Mouse (Mus musculus): Measurements from ENCODE around the gene Cyld. TPM values are rescaled to one million over a fixed set of nuclear protein-coding genes. Genes with fewer than 3 reads are reported as not detected.

Cyld gene
- polyA plus RNA-seq, 1 experiment: 19.4 TPM

GRCm38 (mm10) chr8:88686226-88686905, 10.5 kb upstream of the Cyld start:
- H3K36me3 ChIP-seq (ENCODE audit: control insufficient read depth, insufficient read depth, low read length): no peaks in the 10 kb centered on the region
- 91% methylated on average over 9 of the region's 9 CpGs for WGBS
- no peak for DNase-seq
- peaks cover 13% of the 10 kb centered on the region for H3K4me1 ChIP-seq (replicated peaks; ENCODE audit: control insufficient read depth, insufficient read depth, low read length)
- no peaks in the 10 kb centered on the region for H3K27me3 ChIP-seq (ENCODE audit: control insufficient read depth, insufficient read depth, low read length)
- no peak overlapping the region for H3K27ac ChIP-seq (ENCODE audit: control insufficient read depth, insufficient read depth, low read length)
- H3K4me3 ChIP-seq (ENCODE audit: control insufficient read depth, insufficient read depth, low read length): no peak overlapping the region
- TF ChIP-seq CTCF (IDR thresholded peaks at IDR 0.05; ENCODE audit: borderline replicate concordance, control insufficient read depth, extremely low read depth, insufficient read depth, low read length, poor library complexity) (no peak), POLR2A (IDR thresholded peaks at IDR 0.05; ENCODE audit: control insufficient read depth, extremely low read depth, insufficient read depth, low read length, poor library complexity) (no peak)

- Histone ChIP-seq H3K27ac (ENCODE audit: control insufficient read depth, insufficient read depth, low read length) (no peak overlapping the region), H3K36me3 (ENCODE audit: control insufficient read depth, insufficient read depth, low read length) (no peaks in the 10 kb centered on the region), H3K27me3 (ENCODE audit: control insufficient read depth, insufficient read depth, low read length) (no peaks in the 10 kb centered on the region), H3K4me1 (replicated peaks; ENCODE audit: control insufficient read depth, insufficient read depth, low read length) (peaks cover 14% of the 10 kb centered on the region), H3K4me3 (ENCODE audit: control insufficient read depth, insufficient read depth, low read length) (no peak overlapping the region)
- 92% methylated on average over 8 of the region's 8 CpGs for WGBS
- no peak for DNase-seq
- TF ChIP-seq CTCF (IDR thresholded peaks at IDR 0.05; ENCODE audit: borderline replicate concordance, control insufficient read depth, extremely low read depth, insufficient read depth, low read length, poor library complexity): no peak
- TF ChIP-seq POLR2A (IDR thresholded peaks at IDR 0.05; ENCODE audit: control insufficient read depth, extremely low read depth, insufficient read depth, low read length, poor library complexity): no peak
Observed at GRCm38 (mm10) chr8:88686906-88687235, 10.0 kb upstream of the Cyld start.

- H3K4me1 ChIP-seq (replicated peaks; ENCODE audit: control insufficient read depth, insufficient read depth, low read length): peaks cover 36% of the 10 kb centered on the region
- TF ChIP-seq POLR2A (IDR thresholded peaks at IDR 0.05; ENCODE audit: control insufficient read depth, extremely low read depth, insufficient read depth, low read length, poor library complexity): no peak
- no peak for TF ChIP-seq CTCF (IDR thresholded peaks at IDR 0.05; ENCODE audit: borderline replicate concordance, control insufficient read depth, extremely low read depth, insufficient read depth, low read length, poor library complexity)
- H3K27me3 ChIP-seq (ENCODE audit: control insufficient read depth, insufficient read depth, low read length): no peaks in the 10 kb centered on the region
- no peak overlapping the region for H3K4me3 ChIP-seq (ENCODE audit: control insufficient read depth, insufficient read depth, low read length)
- no peak for DNase-seq
- no peaks in the 10 kb centered on the region for H3K36me3 ChIP-seq (ENCODE audit: control insufficient read depth, insufficient read depth, low read length)
- H3K27ac ChIP-seq (ENCODE audit: control insufficient read depth, insufficient read depth, low read length): no peak overlapping the region
- WGBS: 88% methylated on average over 6 of the region's 6 CpGs
Observed at GRCm38 (mm10) chr8:88689151-88689550, 7.7 kb upstream of the Cyld start.

- Histone ChIP-seq H3K27me3 (ENCODE audit: control insufficient read depth, insufficient read depth, low read length) (no peaks in the 10 kb centered on the region), H3K4me1 (replicated peaks; ENCODE audit: control insufficient read depth, insufficient read depth, low read length) (peaks cover 42% of the 10 kb centered on the region)
- WGBS: 96% methylated on average over 6 of the region's 6 CpGs
Observed at GRCm38 (mm10) chr8:88689891-88690290, 6.9 kb upstream of the Cyld start.

GRCm38 (mm10) chr8:88691342-88691948, 5.4 kb upstream of the Cyld start:
- H3K27ac ChIP-seq (ENCODE audit: control insufficient read depth, insufficient read depth, low read length): peak overlapping the region; percentile 95
- H3K4me1 ChIP-seq (replicated peaks; ENCODE audit: control insufficient read depth, insufficient read depth, low read length): peaks cover 43% of the 10 kb centered on the region
- DNase-seq: peak; percentile 49
- no peak for TF ChIP-seq POLR2A (IDR thresholded peaks at IDR 0.05; ENCODE audit: control insufficient read depth, extremely low read depth, insufficient read depth, low read length, poor library complexity)
- no peak for TF ChIP-seq CTCF (IDR thresholded peaks at IDR 0.05; ENCODE audit: borderline replicate concordance, control insufficient read depth, extremely low read depth, insufficient read depth, low read length, poor library complexity)
- H3K4me3 ChIP-seq (ENCODE audit: control insufficient read depth, insufficient read depth, low read length): no peak overlapping the region
- no peaks in the 10 kb centered on the region for H3K27me3 ChIP-seq (ENCODE audit: control insufficient read depth, insufficient read depth, low read length)
- H3K36me3 ChIP-seq (ENCODE audit: control insufficient read depth, insufficient read depth, low read length): no peaks in the 10 kb centered on the region
- WGBS: 9% methylated on average over 4 of the region's 4 CpGs

More at GRCm38 (mm10) chr8:88689891-88690290, 6.9 kb upstream of the Cyld start:
- Histone ChIP-seq H3K36me3 (ENCODE audit: control insufficient read depth, insufficient read depth, low read length) (no peaks in the 10 kb centered on the region), H3K27ac (ENCODE audit: control insufficient read depth, insufficient read depth, low read length) (no peak overlapping the region), H3K4me3 (ENCODE audit: control insufficient read depth, insufficient read depth, low read length) (no peak overlapping the region)
- peak; percentile 0 for DNase-seq
- TF ChIP-seq POLR2A (IDR thresholded peaks at IDR 0.05; ENCODE audit: control insufficient read depth, extremely low read depth, insufficient read depth, low read length, poor library complexity) (no peak), CTCF (IDR thresholded peaks at IDR 0.05; ENCODE audit: borderline replicate concordance, control insufficient read depth, extremely low read depth, insufficient read depth, low read length, poor library complexity) (no peak)

- Histone ChIP-seq H3K27me3 (ENCODE audit: control insufficient read depth, insufficient read depth, low read length) (no peaks in the 10 kb centered on the region), H3K27ac (ENCODE audit: control insufficient read depth, insufficient read depth, low read length) (peak overlapping the region; percentile 95), H3K4me3 (ENCODE audit: control insufficient read depth, insufficient read depth, low read length) (no peak overlapping the region), H3K36me3 (ENCODE audit: control insufficient read depth, insufficient read depth, low read length) (no peaks in the 10 kb centered on the region), H3K4me1 (replicated peaks; ENCODE audit: control insufficient read depth, insufficient read depth, low read length) (peaks cover 43% of the 10 kb centered on the region)
- TF ChIP-seq POLR2A (IDR thresholded peaks at IDR 0.05; ENCODE audit: control insufficient read depth, extremely low read depth, insufficient read depth, low read length, poor library complexity): no peak
- no peak for TF ChIP-seq CTCF (IDR thresholded peaks at IDR 0.05; ENCODE audit: borderline replicate concordance, control insufficient read depth, extremely low read depth, insufficient read depth, low read length, poor library complexity)
- peak; percentile 37 for DNase-seq
- WGBS: 19% methylated on average over 7 of the region's 7 CpGs
Observed at GRCm38 (mm10) chr8:88691961-88692360, 4.9 kb upstream of the Cyld start.

Data from thymus, adult 2 months (tissue).